Mouse (Mus musculus) ovary, adult 18-20 months (tissue): ENCODE measurements around the gene Rhpn2.
"Not testable (repeated sequence)": the region's sequence is repeated elsewhere in the genome, so short reads cannot be mapped to it uniquely, and the experiment has no call there.

Experiments used
- DNase-seq: peaks from one replicate; pipeline ENCODE4 v3.0.0; 2022; ENCODE audit warnings: low spot score, mixed read lengths

Gene Rhpn2

GRCm38 (mm10) chr7:35333692-35334526 is at the start of gene Rhpn2:
Gene Rhpn2, plus strand, starts transcription at chr7:35334170.
- peak; percentile 100 for DNase-seq

- DNase-seq: no peak
Measured at GRCm38 (mm10) chr7:35293464-35293863, 40.5 kb upstream of the Rhpn2 start.

DNA sequence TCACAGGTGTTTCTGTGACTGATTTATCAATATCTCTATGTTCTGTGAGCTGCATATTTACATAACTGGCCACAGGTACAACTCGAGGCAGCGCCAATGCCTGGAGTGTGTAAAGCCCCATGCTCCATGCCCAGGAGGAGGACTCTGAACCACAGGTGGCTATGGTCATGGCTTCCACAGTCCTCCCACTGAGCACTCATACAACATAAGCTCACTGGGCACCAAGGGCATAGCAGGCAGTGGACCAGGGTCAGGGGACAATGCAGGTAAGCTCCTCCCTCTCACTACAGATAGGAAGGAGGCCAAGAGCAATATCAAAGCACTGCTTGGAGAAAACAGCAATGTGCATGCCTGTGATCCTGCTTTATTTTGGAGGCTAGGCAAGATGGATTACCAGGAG is 38.3 kb upstream of the Rhpn2 start:
- DNase-seq: no peak

- no peak for DNase-seq
Measured at GRCm38 (mm10) chr7:35297886-35298285, 36.1 kb upstream of the Rhpn2 start.

DNA sequence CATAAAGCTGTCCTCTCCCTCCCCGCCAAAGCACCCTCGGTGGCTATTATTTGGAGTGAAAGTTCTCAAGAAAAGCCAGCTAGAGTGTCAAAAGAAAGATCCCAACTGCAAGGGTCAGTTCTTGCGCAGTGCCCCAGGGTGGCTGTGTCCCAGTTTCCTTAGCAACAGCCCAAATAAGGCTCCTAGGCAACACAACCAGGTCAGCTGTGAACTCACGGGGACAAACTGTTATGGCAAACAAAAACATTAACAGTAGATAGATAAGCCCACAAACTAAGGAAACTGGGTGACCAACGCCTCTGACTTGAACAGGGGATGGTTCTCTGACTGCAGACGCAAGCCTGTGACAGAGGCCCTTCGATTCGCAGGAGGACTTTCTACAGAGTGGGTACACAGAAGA is 34.3 kb upstream of the Rhpn2 start:
- peak; percentile 21 for DNase-seq

DNA sequence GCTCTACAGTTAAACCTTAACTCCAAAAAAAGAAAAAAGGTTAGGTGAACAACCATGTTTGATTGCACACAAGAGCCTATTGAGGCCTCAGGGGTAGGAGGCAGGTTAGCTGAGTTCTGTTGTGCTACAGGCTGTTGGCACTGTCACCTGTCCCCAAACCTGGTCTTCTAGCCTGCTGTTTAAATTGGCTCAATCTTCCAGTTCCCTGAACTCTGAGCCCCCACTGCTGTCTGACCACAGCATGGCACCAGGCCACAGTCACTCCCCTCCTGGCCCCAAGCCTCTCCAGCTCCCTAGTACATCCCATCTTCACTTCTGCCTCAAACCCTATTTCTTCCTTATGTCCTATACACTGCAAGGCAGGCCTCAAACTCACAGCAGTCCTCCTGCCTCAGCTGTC is 33.2 kb upstream of the Rhpn2 start:
- DNase-seq: no peak

- no peak for DNase-seq
Measured at GRCm38 (mm10) chr7:35311214-35311613, 22.8 kb upstream of the Rhpn2 start.

DNA sequence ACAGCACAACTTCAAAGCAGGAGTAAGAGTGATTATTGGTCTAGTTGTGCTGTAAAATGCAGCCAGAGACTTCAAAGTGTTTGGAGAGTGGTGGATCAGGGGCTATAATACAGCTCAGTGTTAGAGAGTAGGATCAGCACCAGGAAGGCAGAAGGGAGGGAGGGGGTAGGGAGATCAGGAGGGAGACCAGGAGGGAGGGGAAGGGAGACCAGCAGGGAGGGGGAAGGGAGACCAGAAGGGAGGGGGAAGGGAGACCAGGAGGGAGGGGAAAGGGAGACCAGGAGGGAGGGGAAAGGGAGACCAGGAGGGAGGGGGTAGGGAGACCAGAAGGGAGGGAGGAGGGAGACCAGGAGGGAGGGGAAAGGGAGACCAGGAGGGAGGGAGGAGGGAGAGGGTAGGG is 19.8 kb upstream of the Rhpn2 start:
- DNase-seq: no peak

DNA sequence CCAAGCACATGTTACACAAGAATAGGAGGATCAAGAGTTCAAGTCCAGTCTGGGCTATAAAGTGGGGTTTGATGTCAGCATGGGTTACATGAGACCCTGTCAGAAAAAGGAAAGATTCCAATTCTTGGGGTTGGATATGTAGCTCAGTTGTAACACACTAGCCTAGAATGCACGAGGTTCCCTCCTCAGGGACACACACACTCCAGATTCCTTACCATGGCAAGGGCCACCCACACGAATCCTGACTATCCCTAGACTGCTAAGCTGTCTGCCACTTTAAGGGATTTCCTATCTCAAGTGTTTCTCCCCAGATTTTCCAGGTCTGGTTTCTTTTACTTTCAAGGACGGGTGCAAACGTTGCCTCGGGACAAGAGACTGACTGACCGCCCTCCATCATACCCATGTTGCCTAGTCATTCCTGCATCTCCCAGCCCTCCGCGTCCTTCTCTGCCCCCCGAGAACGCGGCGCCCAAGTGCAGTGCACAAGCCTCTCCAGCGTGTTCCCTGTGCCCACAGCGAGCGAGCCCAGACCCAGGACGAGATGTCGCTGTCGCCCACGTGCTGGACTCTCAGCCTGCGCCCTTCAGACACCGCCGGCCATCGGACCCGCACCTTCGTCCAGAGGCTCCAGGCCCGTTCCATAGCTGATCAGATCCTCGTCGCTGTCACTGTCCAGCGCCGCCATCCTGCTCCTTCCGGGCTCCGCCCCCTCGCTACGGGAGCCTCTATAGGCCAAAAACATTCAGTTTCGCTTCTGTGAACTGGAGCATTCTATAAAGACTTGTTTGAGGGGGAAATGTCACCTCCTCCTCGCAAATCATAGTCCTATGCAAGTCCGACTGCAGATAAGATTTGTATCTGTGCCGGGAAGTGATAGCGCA is 16.0 kb upstream of the Rhpn2 start, which contains the start of gene Gpatch1:
Gene Gpatch1 (minus strand): TSS at position 712 of the 881 bp plus-strand sequence.
- DNase-seq: peak; percentile 77

DNA sequence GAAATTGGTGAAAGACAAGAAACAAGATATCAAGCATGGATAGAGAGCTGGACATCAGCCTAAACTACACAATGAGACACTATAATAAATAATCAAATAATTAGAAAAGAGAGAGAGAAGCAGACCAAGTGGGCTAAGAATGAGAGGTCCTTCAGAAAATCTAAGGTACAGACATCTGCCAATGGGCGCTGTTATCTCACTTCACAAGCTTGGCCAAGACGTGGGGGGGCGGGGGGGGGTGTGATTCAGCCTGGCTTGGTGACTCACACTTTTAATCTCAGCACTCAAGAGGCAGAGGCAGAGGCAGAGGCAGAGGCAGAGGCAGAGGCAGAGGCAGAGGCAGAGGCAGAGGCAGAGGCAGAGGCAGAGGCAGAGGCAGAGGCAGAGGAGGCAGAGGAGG is 14.7 kb upstream of the Rhpn2 start:
- not testable (repeated sequence) for DNase-seq

DNA sequence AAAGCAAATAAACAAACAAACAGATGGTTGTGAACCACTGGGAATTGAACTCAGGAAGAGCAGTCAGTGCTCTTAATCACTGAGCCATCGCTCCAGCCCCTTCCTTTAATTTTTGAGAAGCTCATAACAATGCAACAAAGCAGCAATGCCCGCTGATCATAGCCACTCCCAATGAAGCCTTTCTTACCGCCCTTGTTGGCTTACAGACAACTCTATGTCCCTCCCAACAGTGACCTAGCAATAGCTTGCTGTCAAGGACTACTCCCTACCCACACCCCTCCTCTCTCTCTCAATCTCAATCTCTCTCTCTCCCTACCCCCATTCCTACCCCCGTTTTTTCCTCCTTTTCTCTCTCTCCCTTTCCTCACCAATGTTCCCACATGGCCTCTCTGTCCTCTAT is 14.2 kb upstream of the Rhpn2 start:
- peak; percentile 57 for DNase-seq

DNA sequence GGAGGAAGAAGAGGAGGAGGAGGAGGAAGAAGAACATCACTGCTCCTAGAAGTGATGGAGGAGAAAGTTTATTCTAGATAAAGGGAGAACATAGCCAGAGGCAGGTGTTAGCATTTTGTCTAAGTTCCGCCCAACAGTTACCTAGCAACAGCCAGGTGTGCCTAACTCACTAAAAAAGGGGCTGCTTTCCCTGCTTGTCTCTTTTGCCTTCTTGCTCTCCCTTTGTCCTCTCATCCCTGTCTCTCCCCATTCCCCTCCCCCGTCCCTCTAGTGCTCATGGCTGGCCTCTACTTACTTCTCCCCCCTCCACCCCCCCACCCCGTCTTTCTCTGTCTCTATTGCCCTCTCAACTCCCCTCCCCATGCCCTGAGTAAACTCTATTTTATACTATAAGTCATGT is 11.8 kb upstream of the Rhpn2 start:
- DNase-seq: no peak

DNA sequence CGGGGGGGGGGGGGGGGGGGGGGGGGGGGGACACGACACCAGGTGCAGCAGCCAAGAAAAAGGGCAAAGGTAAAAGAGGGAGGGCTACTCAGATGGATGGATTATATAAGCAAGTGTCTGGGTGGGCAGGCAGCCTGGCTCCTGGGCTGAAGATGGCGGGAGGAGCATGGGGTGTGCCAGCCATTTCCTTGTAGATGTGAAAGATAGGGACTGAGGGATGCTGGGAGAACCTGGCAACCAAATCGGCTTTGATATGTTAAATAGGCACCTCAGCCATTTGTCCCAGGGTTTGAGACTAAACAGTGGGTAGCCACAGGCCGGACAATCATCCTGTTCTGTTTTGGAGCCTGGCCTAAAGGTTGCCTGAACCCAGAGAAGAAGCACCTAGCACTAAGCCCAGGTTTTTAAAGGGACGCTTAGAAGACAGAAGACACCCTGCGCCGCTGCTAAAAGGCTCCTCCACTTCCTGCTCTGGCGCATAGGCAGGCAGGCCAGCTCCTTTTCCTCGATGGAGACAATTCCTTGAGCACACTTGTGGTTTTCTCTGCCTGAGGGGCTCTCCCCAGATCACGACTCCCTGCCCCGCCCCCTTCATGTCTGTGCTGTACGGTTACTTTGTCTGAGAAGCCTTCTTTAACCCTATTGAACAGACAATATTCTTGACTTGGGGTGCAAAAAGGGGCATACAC is 11.1 kb upstream of the Rhpn2 start:
- DNase-seq: no peak

DNA sequence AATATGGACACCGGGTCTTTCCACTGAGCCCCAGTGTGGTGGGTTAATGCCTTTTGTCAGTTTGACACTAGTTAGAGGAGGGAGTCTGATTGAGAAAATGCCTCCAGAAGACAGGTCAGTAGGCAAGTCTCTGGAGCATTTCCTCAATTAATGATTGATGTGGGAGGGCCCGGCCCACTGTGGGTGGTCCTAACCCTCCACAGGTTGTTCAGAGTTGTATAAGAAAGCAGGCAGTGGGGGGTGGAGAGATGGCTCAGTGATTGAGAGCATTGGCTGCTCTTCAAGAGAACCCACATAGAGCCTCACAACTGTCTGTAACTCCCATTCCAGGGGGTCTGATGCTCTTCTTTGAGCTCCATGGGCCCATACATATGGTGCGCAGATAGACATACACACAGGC is 2.4 kb upstream of the Rhpn2 start:
- no peak for DNase-seq

DNA sequence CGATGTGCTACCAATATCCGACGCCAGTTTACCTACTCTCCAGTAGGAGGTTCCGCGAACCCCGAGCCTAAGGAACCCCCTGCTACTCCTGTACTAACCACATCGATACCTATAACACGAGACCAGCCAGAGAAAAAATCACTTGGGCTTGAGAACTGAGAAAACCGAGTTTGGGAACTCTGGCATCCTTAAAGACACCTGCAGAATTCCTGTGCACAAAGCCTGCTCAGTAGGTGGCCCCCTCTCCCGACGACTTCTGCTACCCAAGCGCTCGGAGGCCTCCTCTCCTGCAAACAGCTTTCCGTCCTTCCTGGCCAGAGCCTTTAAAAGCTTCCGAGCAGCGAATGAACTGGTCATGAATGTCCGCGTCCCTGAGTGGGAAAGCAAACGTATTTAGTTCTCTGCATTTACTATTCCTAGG is 729 bp upstream of the Rhpn2 start:
- peak; percentile 6 for DNase-seq

- peak; percentile 23 for DNase-seq
Measured at GRCm38 (mm10) chr7:35334527-35335452, 820 bp downstream of the Rhpn2 start.

DNA sequence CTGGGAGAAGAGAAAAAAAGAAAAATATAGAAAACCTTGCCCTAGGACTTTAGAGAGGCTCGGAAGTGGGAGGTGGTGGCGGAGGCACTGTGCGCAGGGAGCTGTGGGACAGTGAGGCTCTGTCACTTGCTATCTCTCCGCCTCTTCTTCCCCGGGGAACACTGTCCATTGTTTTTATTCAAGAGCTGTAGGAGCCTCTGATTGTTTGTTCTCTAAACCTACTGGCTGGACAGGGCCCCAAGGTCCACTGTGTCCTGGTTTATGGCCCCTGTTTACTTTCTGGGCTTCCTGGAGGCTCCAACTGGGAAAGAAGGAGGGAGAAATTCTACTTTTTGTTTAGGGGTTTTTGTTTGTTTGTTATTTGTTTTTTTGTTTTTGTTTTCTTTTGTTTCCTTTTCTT is 6.2 kb downstream of the Rhpn2 start:
- no peak for DNase-seq

- DNase-seq: no peak
Measured at GRCm38 (mm10) chr7:35341282-35341681, 7.3 kb downstream of the Rhpn2 start.

DNA sequence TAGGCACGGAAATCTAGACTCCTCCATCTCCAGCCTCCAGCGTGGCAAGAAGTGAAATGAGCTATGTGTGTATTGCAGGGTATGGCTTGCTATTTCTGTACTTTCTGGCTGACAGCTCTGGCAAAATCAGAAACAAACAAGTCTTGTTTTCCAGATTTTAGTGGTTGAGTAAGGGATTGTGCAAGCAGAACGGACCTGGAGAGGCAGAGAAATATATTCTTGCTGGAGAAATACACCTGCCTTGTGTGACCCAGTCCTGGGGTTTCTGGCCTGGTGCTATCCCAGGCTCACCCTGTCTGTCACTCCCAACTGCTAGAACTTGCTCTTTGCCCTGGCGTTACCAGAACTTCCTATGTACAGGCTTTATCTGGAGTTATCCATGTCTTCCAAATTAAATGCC is 8.5 kb downstream of the Rhpn2 start:
- no peak for DNase-seq

GRCm38 (mm10) chr7:35344785-35345330 is 10.9 kb downstream of the Rhpn2 start:
- no peak for DNase-seq
